Mouse (Mus musculus) v-Abl transformed pro-B cells (cell line): ENCODE measurements around the gene Cstf2t.

Experiments
- in situ Hi-C, 2 experiments: fragments of 400-800 bp; cut with MboI; formaldehyde crosslinking; loops; one replicate each; pipeline ENCODE4 v1.15.1; 2025; ENCODE audit not compliant: unreplicated experiment in 2 of 2

Gene Cstf2t

DNA sequence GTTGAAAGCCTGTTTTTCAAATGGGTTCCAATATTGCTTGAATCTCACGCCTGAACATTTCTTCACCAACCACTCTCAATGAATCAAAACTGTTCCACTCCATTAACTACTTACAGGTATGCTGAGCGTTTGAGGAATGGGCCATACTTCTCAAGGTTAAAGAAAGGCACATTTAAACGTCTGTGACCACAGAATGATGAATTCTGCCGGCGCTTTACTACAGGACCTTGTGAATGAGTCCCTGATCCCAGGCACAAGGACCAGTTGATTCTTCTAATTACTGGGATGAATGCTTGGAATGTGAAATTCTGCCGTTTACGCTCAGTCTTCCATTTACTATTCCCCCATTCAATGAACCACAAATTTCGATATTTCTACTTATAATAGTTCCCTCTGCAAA lies 50.0 kb downstream of the Cstf2t start:
- in situ Hi-C loops: no loop called here

DNA sequence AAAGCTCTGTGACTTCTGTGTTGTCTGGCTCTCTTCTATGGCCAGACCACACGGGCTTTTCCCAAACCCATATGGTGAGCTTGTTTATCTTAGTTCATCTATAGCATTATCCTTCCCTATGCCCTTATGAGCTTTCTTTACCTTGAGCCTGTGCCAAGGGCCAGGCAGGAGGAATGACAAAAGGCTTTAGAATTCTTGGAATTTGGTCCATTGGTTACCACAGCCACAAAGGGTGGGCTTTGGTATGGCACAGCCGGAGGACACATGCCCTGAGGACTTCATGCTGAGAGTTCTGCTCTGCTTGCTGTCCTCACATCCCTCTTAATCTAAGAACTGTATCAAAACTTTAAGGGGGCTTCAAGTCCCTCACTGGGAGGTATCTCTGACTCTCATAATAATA lies 53.7 kb downstream of the Cstf2t start:
- in situ Hi-C loops: no loop called here
